Mouse (Mus musculus) midbrain, embryonic 14.5 days (tissue): ENCODE measurements around the gene Cdc42ep1. TPM values are rescaled to one million over a fixed set of nuclear protein-coding genes. Genes with fewer than 3 reads are reported as not detected.

Experiments used
- microRNA-seq: library from miRNA; unstranded; fragments of <30 nt; microRNA quantifications from one replicate; pipeline ENCODE4, GENCODE M21; 2016
- polyA plus RNA-seq: library from polyadenylated mRNA; unstranded; fragments of >200 nt; fragmentation: Nextera tagmentation; extraction: Ambion mirVana; gene quantifications from 2 replicates; pipeline ENCODE4 v1.2.1, GENCODE M21; 2014

The Cdc42ep1 gene
- polyA plus RNA-seq, 1 experiment from 2014 or later = 8.8 TPM

Small RNA genes lying within 50 kb of the gene (microRNA-seq; reads per million reads assigned to microRNA genes)
- gene Mir6955 = 0.44 reads per million

Other genes with a start within 250 kb of the Cdc42ep1 start
- gene Cyth4, start 245.6 kb upstream of the Cdc42ep1 start, polyA plus RNA-seq = 1.8 and 2.3 TPM in 2 replicates
- 4.0 and 8.1 TPM in 2 replicates for gene Elfn2, start 123.9 kb upstream of the Cdc42ep1 start, polyA plus RNA-seq
- 16.7 and 28.0 TPM in 2 replicates for gene Mfng, start 69.1 kb upstream of the Cdc42ep1 start, polyA plus RNA-seq
- gene Card10, start 39.6 kb upstream of the Cdc42ep1 start, polyA plus RNA-seq = 1.3 and 1.6 TPM in 2 replicates
- gene Lgals2, start 12.9 kb downstream of the Cdc42ep1 start, polyA plus RNA-seq = not detected in 2 replicates
- gene Gga1, start 34.6 kb downstream of the Cdc42ep1 start, polyA plus RNA-seq = 37.3 and 42.0 TPM in 2 replicates
- not detected in 2 replicates for gene Gm49510, start 57.0 kb downstream of the Cdc42ep1 start, polyA plus RNA-seq
- gene Sh3bp1, start 57.1 kb downstream of the Cdc42ep1 start, polyA plus RNA-seq = 1.7 and 2.9 TPM in 2 replicates
- 111 and 147 TPM in 2 replicates for gene Pdxp, start 71.3 kb downstream of the Cdc42ep1 start, polyA plus RNA-seq
- 13.8 and 101 TPM in 2 replicates for gene Lgals1, start 84.1 kb downstream of the Cdc42ep1 start, polyA plus RNA-seq
- gene Nol12, start 92.3 kb downstream of the Cdc42ep1 start, polyA plus RNA-seq = 61.0 and 70.8 TPM in 2 replicates
- 42.5 and 46.5 TPM in 2 replicates for gene Triobp, start 105.1 kb downstream of the Cdc42ep1 start, polyA plus RNA-seq
- gene H1f0, start 185.8 kb downstream of the Cdc42ep1 start, polyA plus RNA-seq = 94.4 and 154 TPM in 2 replicates
- gene Galr3, start 199.3 kb downstream of the Cdc42ep1 start, polyA plus RNA-seq = not detected in 2 replicates
- gene Ankrd54, start 220.3 kb downstream of the Cdc42ep1 start, polyA plus RNA-seq = 50.2 and 52.6 TPM in 2 replicates
- 141 and 182 TPM in 2 replicates for gene Eif3l, start 232.6 kb downstream of the Cdc42ep1 start, polyA plus RNA-seq